Comparison of ENCODE assay signal across 27 mouse cellular contexts in the genomic region with DNA sequence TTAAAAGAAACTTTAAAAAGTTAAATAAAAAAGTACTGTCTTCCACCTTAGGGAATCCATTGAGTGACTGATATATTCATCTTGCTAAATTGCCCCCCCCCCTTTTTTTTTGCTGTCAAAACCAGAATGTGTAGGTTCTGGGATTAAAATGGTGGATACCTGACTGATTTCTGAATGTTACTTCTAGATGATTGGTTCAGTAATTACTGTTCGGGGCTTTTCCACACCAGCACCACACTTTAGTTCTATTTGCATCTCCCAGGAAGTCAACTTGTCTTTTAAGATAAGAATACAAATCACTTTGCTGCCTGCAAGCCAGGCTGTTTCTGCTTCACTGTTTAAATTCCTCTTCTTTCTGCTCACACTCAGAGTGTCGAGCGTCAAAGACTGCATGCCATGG. TPM values are rescaled to one million over a fixed set of nuclear protein-coding genes. Genes with fewer than 3 reads are reported as not detected.
DNase-seq lines count a peak whose midpoint lies in the region; ATAC-seq and TF ChIP-seq lines count a peak whose summit lies in the region.
"Had no signal": no experiment of that assay in that cellular context is flagged by ENCODE, and none has a peak within 500 bp of the region (broad histone marks: within the 10 kb centered on the region; RNA-seq: fewer than 3 reads in every experiment).

No protein-coding gene starts in this region.

- no peak overlapping the region for H3K9ac ChIP-seq in CH12.LX (ENCODE audit: insufficient read depth, low read depth)
- H3K9ac ChIP-seq in forebrain, embryonic 15.5 days (replicated peaks): no peak overlapping the region
- no peak overlapping the region for H3K9ac ChIP-seq in kidney, embryonic 14.5 days (ENCODE audit: low read depth, low read length)
- H3K9ac ChIP-seq: embryonic facial prominence, embryonic 12.5 days; forebrain, embryonic 13.5 days had no signal

- TF ChIP-seq RAD21 in CH12.LX (IDR thresholded peaks at IDR 0.05; ENCODE audit: low read depth, low read length): no peak

- H3K79me2 ChIP-seq in CH12.LX (replicated peaks; ENCODE audit: control insufficient read depth, extremely low read depth, insufficient read depth, poor library complexity, severe bottlenecking): no peaks in the 10 kb centered on the region

- dilution Hi-C loops in CH12.LX (cut with MboI; ENCODE audit: extremely low pct_ligation_motif_present, extremely low pct_unique_long_range_greater_than_20kb, low sequenced_read_pairs): no loop called here

- TF ChIP-seq CTCF in CH12.LX (conservative IDR thresholded peaks at IDR 0.05 in 1 of 2, IDR thresholded peaks at IDR 0.05 in 1 of 2; ENCODE audit: low read depth in 2 of 2, low read length in 2 of 2): no peak

- peaks cover 12 to 15% of the 10 kb centered on the region in 2 experiments; a peak in 3 of 4 replicates for H3K4me1 ChIP-seq in CH12.LX (ENCODE audit: control insufficient read depth in 1 of 2, insufficient read depth in 2 of 2)
- no peaks in the 10 kb centered on the region for H3K4me1 ChIP-seq in forebrain, embryonic 15.5 days
- H3K4me1 ChIP-seq in kidney, embryonic 14.5 days (ENCODE audit: control insufficient read depth, insufficient read depth, low read length): no peaks in the 10 kb centered on the region
- no peaks in the 10 kb centered on the region for H3K4me1 ChIP-seq in limb, embryonic 10.5 days
- H3K4me1 ChIP-seq: embryonic facial prominence, embryonic 10.5 days; embryonic facial prominence, embryonic 12.5 days; forebrain, embryonic 13.5 days had no signal

- no peaks in the 10 kb centered on the region for H3K27me3 ChIP-seq in CH12.LX (replicated peaks)
- H3K27me3 ChIP-seq in forebrain, embryonic 15.5 days: no peaks in the 10 kb centered on the region
- H3K27me3 ChIP-seq in kidney, embryonic 14.5 days (ENCODE audit: control insufficient read depth, insufficient read depth, low read length): no peaks in the 10 kb centered on the region
- H3K27me3 ChIP-seq in limb, embryonic 10.5 days (ENCODE audit: low read depth, poor library complexity, severe bottlenecking): no peaks in the 10 kb centered on the region
- H3K27me3 ChIP-seq: embryonic facial prominence, embryonic 12.5 days; forebrain, embryonic 13.5 days had no signal

- H3K4me3 ChIP-seq in CH12.LX (replicated peaks in 1 of 3; ENCODE audit: low read depth in 2 of 3, low read length in 2 of 3, poor library complexity in 1 of 3): no peak overlapping the region
- H3K4me3 ChIP-seq in forebrain, embryonic 15.5 days: no peak overlapping the region
- H3K4me3 ChIP-seq in kidney, embryonic 14.5 days (ENCODE audit: low read length): no peak overlapping the region
- no peak overlapping the region for H3K4me3 ChIP-seq in limb, embryonic 10.5 days
- H3K4me3 ChIP-seq: embryonic facial prominence, embryonic 10.5 days; embryonic facial prominence, embryonic 12.5 days; forebrain, embryonic 13.5 days had no signal

- in situ Hi-C loops in CH12.LX (cut with MboI; ENCODE audit: low pct_ligation_motif_present, low pct_unique_long_range_greater_than_20kb, low sequenced_read_pairs): no loop called here

- ATAC-seq in frontal cortex, adult (ENCODE audit: low TSS enrichment): peak; percentile 38; the same call in 1 of the 2 replicates
- ATAC-seq in forebrain, embryonic 15.5 days (replicated peaks): no peak
- ATAC-seq in kidney, embryonic 14.5 days (ENCODE audit: low FRiP score, low TSS enrichment): no peak
- ATAC-seq: forebrain, embryonic 13.5 days; forebrain, embryonic 16.5 days had no signal

- H3K4me2 ChIP-seq in CH12.LX (ENCODE audit: insufficient read depth, low read depth, poor library complexity, severe bottlenecking): peak overlapping the region; percentile 22; the same call in 1 of the 2 replicates
- no peak overlapping the region for H3K4me2 ChIP-seq in forebrain, embryonic 15.5 days (replicated peaks)
- no peak overlapping the region for H3K4me2 ChIP-seq in kidney, embryonic 14.5 days (replicated peaks; ENCODE audit: low read depth, low read length)
- H3K4me2 ChIP-seq: embryonic facial prominence, embryonic 12.5 days; forebrain, embryonic 13.5 days had no signal

- TF ChIP-seq POLR2A in CH12.LX (IDR thresholded peaks at IDR 0.05; ENCODE audit: low read depth, low read length): no peak

- H3K9me3 ChIP-seq in CH12.LX (replicated peaks; ENCODE audit: low read length): peaks cover 27% of the 10 kb centered on the region
- no peaks in the 10 kb centered on the region for H3K9me3 ChIP-seq in forebrain, embryonic 15.5 days
- H3K9me3 ChIP-seq in kidney, embryonic 14.5 days (ENCODE audit: control insufficient read depth, low read length): no peaks in the 10 kb centered on the region
- no peaks in the 10 kb centered on the region for H3K9me3 ChIP-seq in limb, embryonic 10.5 days (replicated peaks)
- H3K9me3 ChIP-seq: embryonic facial prominence, embryonic 10.5 days; embryonic facial prominence, embryonic 12.5 days; forebrain, embryonic 13.5 days had no signal

- 84% methylated on average over 3 of the region's 3 CpGs for WGBS in forebrain, embryonic 15.5 days
- WGBS in kidney, embryonic 14.5 days: 80% methylated on average over 3 of the region's 3 CpGs
- 81% methylated on average over 3 of the region's 3 CpGs for WGBS in limb, embryonic 10.5 days

- no peak for DNase-seq in frontal cortex, postnatal 25 days (ENCODE audit: low spot score in 2 of 2)
- peak; percentile 35 for DNase-seq in CH12.LX (ENCODE audit: extremely low read depth)
- DNase-seq in induced T-regulatory cell, adult 2 months (ENCODE audit: low read depth): peak; percentile 38
- DNase-seq in naive thymus-derived CD4-positive, alpha-beta T cell, adult 2 months (ENCODE audit: low read depth): peak; percentile 41
- no peak for DNase-seq in limb, embryonic 10.5 days (ENCODE audit: low spot score)
- DNase-seq: adrenal gland, adult 8-10 months; adrenal gland, postnatal 14 days; adrenal gland, postnatal 36 days; B cell, adult 2 months; cerebellum, adult 11-12 months; cerebellum, adult 2 months; cerebellum, adult 9-10 months; cerebellum, postnatal 10 days; cerebellum, postnatal 25 days had no signal

- peak; percentile 80 for TF ChIP-seq EP300 in CH12.LX (IDR thresholded peaks at IDR 0.05; ENCODE audit: low read length)

- no peaks in the 10 kb centered on the region for H3K36me3 ChIP-seq in CH12.LX (replicated peaks in 1 of 2; ENCODE audit: control insufficient read depth in 1 of 2, insufficient read depth in 1 of 2, low read length in 1 of 2)
- no peaks in the 10 kb centered on the region for H3K36me3 ChIP-seq in forebrain, embryonic 15.5 days
- H3K36me3 ChIP-seq in kidney, embryonic 14.5 days (ENCODE audit: control insufficient read depth, insufficient read depth, low read length): no peaks in the 10 kb centered on the region
- no peaks in the 10 kb centered on the region for H3K36me3 ChIP-seq in limb, embryonic 10.5 days
- H3K36me3 ChIP-seq: embryonic facial prominence, embryonic 10.5 days; embryonic facial prominence, embryonic 12.5 days had no signal

- H3K27ac ChIP-seq in CH12.LX (ENCODE audit: insufficient read depth, low read depth): no peak overlapping the region; the same call in 1 of the 2 replicates
- H3K27ac ChIP-seq in forebrain, embryonic 15.5 days (replicated peaks): no peak overlapping the region
- no peak overlapping the region for H3K27ac ChIP-seq in kidney, embryonic 14.5 days (ENCODE audit: low read depth, low read length)
- H3K27ac ChIP-seq in limb, embryonic 10.5 days: no peak overlapping the region
- H3K27ac ChIP-seq: embryonic facial prominence, embryonic 10.5 days; embryonic facial prominence, embryonic 12.5 days; forebrain, embryonic 13.5 days had no signal

TF ChIP-seq in CH12.LX, 34 proteins besides CTCF, POLR2A, EP300 and RAD21 (continues in another document):
- TF ChIP-seq ZNF384 (IDR thresholded peaks at IDR 0.05; ENCODE audit: low read depth, low read length) (peak; percentile 26; the same call in 1 of the 2 replicates), ETS1 (conservative IDR thresholded peaks at IDR 0.05; ENCODE audit: low read depth, low read length) (peak; percentile 53; the same call in 1 of the 2 replicates), ZMIZ1 (IDR thresholded peaks at IDR 0.05; ENCODE audit: low read depth, low read length) (no peak), CHD1 (IDR thresholded peaks at IDR 0.05; ENCODE audit: low read depth, low read length) (no peak), UBTF (IDR thresholded peaks at IDR 0.05; ENCODE audit: low read depth, low read length) (no peak), MAFK (IDR thresholded peaks at IDR 0.05; ENCODE audit: insufficient replicate concordance, low read length) (peak; percentile 9; the same call in 1 of the 2 replicates), ZC3H11A (IDR thresholded peaks at IDR 0.05; ENCODE audit: low read depth, low read length) (no peak), E2F4 (IDR thresholded peaks at IDR 0.05; ENCODE audit: insufficient replicate concordance, low read depth, low read length) (no peak), ELF1 (IDR thresholded peaks at IDR 0.05; ENCODE audit: low read depth, low read length) (peak; percentile 37), NELFE (IDR thresholded peaks at IDR 0.05; ENCODE audit: low read depth, low read length) (no peak), RCOR1 (conservative IDR thresholded peaks at IDR 0.05; ENCODE audit: low read depth, low read length) (peak; percentile 52; the same call in 1 of the 2 replicates), GABPA (IDR thresholded peaks at IDR 0.05; ENCODE audit: insufficient replicate concordance, low read depth, low read length) (no peak)

RNA-seq across cellular contexts. Expression of gene Retnlb, which starts 18.4 kb away (rescaled TPM):
- total RNA-seq in CH12.LX (2012; rRNA removed) (not detected in 2 replicates), CH12.LX (2014; rRNA removed) (not detected in 2 replicates)
- not detected in 2 replicates for polyA plus RNA-seq in CH12.LX (2012; ENCODE audit: insufficient read length, low read depth)
- not detected in 2 replicates for polyA plus RNA-seq in forebrain, embryonic 15.5 days (2015; fragmentation: Nextera tagmentation; extraction: Ambion mirVana)
- polyA plus RNA-seq in kidney, embryonic 14.5 days (2014; fragmentation: Nextera tagmentation; extraction: Ambion mirVana): not detected in 2 replicates
- not detected in 2 replicates for polyA plus RNA-seq in limb, embryonic 10.5 days (2016; fragmentation: Nextera tagmentation; extraction: Ambion mirVana)
- total RNA-seq: adrenal gland, adult 18-20 months; adrenal gland, adult 8-10 months; adrenal gland, postnatal 14 days; adrenal gland, postnatal 36 days; ES-E14; MEL had no signal
- polyA plus RNA-seq: cerebellum, adult 2 months; cortical plate, adult 2 months; embryonic facial prominence, embryonic 10.5 days; embryonic facial prominence, embryonic 12.5 days; embryonic facial prominence, embryonic 14.5 days; forebrain, embryonic 11.5 days; forebrain, embryonic 13.5 days; forebrain, embryonic 16.5 days had no signal

RNA-seq across cellular contexts. Expression of gene Trat1, which starts 26.5 kb away (rescaled TPM):
- total RNA-seq in CH12.LX (2012; rRNA removed): not detected in 2 replicates
- not detected in 2 replicates for total RNA-seq in CH12.LX (2014; rRNA removed)
- polyA plus RNA-seq in CH12.LX (2012; ENCODE audit: insufficient read length, low read depth): not detected in 2 replicates
- polyA plus RNA-seq in forebrain, embryonic 15.5 days (2015; fragmentation: Nextera tagmentation; extraction: Ambion mirVana): not detected in 2 replicates
- polyA plus RNA-seq in kidney, embryonic 14.5 days (2014; fragmentation: Nextera tagmentation; extraction: Ambion mirVana): not detected in 2 replicates
- not detected in 2 replicates for polyA plus RNA-seq in limb, embryonic 10.5 days (2016; fragmentation: Nextera tagmentation; extraction: Ambion mirVana)
- total RNA-seq: adrenal gland, adult 18-20 months; adrenal gland, postnatal 14 days; adrenal gland, postnatal 36 days; ES-E14; MEL had no signal
- polyA plus RNA-seq: embryonic facial prominence, embryonic 10.5 days; embryonic facial prominence, embryonic 12.5 days; forebrain, embryonic 11.5 days; forebrain, embryonic 13.5 days; forebrain, embryonic 16.5 days had no signal

RNA-seq across cellular contexts. Expression of gene Retnla, which starts 44.1 kb away (rescaled TPM):
- total RNA-seq in CH12.LX (2012; rRNA removed): not detected in 2 replicates
- not detected in 2 replicates for total RNA-seq in CH12.LX (2014; rRNA removed)
- not detected in 2 replicates for polyA plus RNA-seq in CH12.LX (2012; ENCODE audit: insufficient read length, low read depth)
- not detected in 2 replicates for polyA plus RNA-seq in forebrain, embryonic 15.5 days (2015; fragmentation: Nextera tagmentation; extraction: Ambion mirVana)
- polyA plus RNA-seq in kidney, embryonic 14.5 days (2014; fragmentation: Nextera tagmentation; extraction: Ambion mirVana): not detected in 2 replicates
- polyA plus RNA-seq in limb, embryonic 10.5 days (2016; fragmentation: Nextera tagmentation; extraction: Ambion mirVana): not detected in 2 replicates
- total RNA-seq: ES-E14, MEL had no signal
- polyA plus RNA-seq: cerebellum, adult 2 months; embryonic facial prominence, embryonic 10.5 days; embryonic facial prominence, embryonic 12.5 days; embryonic facial prominence, embryonic 14.5 days; forebrain, embryonic 11.5 days; forebrain, embryonic 13.5 days; forebrain, embryonic 16.5 days had no signal

Comparison
In these comparisons a context has a peak if more than half of its experiments do, and no peak if none do; other contexts are left out.
1. DNase-seq: peak in CH12.LX (single experiment), induced T-regulatory cell, adult 2 months (single experiment) and naive thymus-derived CD4-positive, alpha-beta T cell, adult 2 months (single experiment); none in frontal cortex, postnatal 25 days (0 of 2) and limb, embryonic 10.5 days (single experiment).